Mouse (Mus musculus): ENCODE data around the gene Gm5148.

GRCm38 (mm10) chr3:37669100-37669499 is 55.2 kb downstream of the Gm5148 start:
- TF ChIP-seq CTCF (IDR thresholded peaks at IDR 0.05; ENCODE audit: insufficient read depth, low read length) (no peak), POLR2A (IDR thresholded peaks at IDR 0.05; ENCODE audit: borderline replicate concordance, extremely low read depth, low read depth, low read length) (no peak)

All from lung, adult 2 months (tissue).